Mouse (Mus musculus) adrenal gland, postnatal 36 days (tissue): Measurements from ENCODE around the gene Tmem33. TPM values are rescaled to one million over a fixed set of nuclear protein-coding genes. Genes with fewer than 3 reads are reported as not detected.

Experiments
- DNase-seq, 2 experiments: peaks; one replicate each; pipeline ENCODE4 v3.0.0; 2021; ENCODE audit warnings: mixed read lengths in 1 of 2
- total RNA-seq, 2 experiments: library from RNA; stranded (reverse); gene quantifications; 2 replicates each; pipeline ENCODE4 v1.2.3; 2021

The Tmem33 gene
- total RNA-seq, 2 experiments from 2014 or later: 121 to 144 TPM

DNA sequence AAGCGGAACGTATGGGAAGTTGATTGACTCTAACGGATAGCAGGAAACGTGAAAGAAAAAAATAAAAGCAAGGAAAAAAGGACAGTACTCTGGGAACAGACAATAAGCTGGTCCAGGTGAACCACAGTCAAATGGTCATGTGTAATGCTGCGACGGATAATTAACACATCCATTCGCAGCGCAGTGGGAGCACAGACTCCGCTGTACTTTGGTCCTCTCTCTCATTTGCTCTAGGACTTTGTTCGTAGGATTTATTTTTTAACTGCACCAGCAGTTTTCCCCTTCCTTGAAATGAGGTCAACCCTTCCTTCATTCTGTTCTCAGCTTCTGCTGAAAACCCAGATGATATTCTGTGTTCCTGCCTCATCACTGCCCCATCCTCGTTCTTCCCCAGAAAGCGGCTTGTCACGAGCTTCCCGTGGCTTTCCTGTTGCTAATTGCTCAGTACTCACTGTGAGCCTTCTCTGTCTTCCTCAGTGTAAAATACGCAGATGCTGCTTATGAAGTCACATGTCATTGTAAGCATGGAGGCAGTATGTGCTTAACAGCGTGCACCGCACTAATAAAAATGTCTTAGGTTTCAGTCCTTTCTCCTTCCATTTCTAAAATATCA, 61.4 kb downstream of the Tmem33 start:
- no peak for DNase-seq

DNA sequence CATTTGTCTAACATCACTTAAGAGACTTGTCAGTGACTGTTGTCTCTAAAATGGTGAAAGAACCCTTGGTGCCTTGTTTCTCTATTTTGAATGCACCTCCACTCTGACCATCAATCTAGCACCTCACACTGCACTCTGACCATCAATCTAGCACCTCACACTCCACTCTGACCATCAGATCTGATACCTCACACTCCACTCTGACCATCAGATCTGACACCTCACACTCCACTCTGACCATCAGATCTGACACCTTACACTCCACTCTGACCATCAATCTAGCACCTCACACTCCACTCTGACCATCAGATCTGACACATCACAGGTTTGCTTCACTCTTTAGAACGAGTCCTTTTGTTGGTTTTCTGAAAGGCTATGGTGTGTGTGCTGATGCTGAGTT, 63.7 kb downstream of the Tmem33 start:
- no peak for DNase-seq

DNA sequence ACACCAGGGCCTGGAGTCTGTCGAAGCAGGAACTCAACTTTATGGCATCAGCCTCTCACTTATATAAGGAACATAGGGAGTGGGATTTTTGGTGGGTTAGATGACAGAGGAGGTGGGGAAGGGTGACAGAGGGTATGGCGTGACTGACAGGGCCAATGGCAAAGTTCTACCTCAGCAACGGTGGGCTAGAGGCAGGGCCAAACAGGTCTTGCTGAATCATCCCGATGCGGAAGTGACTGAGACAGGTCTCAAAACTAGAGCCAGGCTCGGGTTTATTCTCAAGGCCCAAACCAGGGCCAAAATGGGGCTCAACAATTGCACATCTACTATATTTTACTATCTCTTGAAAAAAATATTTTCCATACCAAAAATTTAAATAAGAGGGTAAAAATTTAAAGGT, 80.4 kb downstream of the Tmem33 start:
- DNase-seq: no peak

Other genes with a start within 250 kb of the Tmem33 start
- 10 to 100 TPM; 18.1 to 20.0 TPM for gene Phox2b, start 161.3 kb upstream of the Tmem33 start, total RNA-seq
- gene Slc30a9, start 46.4 kb downstream of the Tmem33 start, total RNA-seq: 100 to 1,000 TPM; 114 to 142 TPM
- gene Bend4, start 167.7 kb downstream of the Tmem33 start, total RNA-seq: 1 to 10 TPM in 1 of 2 experiments, under 1 TPM in 1; 0.56 to 1.1 TPM